Mouse (Mus musculus) kidney, embryonic 16.5 days (tissue): Measurements from ENCODE around the gene Pask. TPM values are rescaled to one million over a fixed set of nuclear protein-coding genes. Genes with fewer than 3 reads are reported as not detected.

Experiments
- ATAC-seq: fragments of 200-750 bp; cut with Nextera tagmentation; 2 replicates; pipeline ENCODE4 v1.8.0; 2017; ENCODE audit warnings: moderate TSS enrichment; ENCODE audit not compliant: low FRiP score, low TSS enrichment
- H3K27ac ChIP-seq: fragments of 300-500 bp; sonication (generic); 2 replicates; pipeline ENCODE4 v1.5.1; 2014; ENCODE audit warnings: low read length
- H3K27me3 ChIP-seq: fragments of 300-500 bp; sonication (generic); 2 replicates; pipeline ENCODE4 v1.6.1; 2014; ENCODE audit warnings: low read length, control low read depth, mixed read lengths; ENCODE audit not compliant: insufficient read depth
- H3K36me3 ChIP-seq: fragments of 300-500 bp; sonication (generic); 2 replicates; pipeline ENCODE4 v1.6.1; 2014; ENCODE audit warnings: low read length, control low read depth, mixed read lengths; ENCODE audit not compliant: insufficient read depth
- H3K4me1 ChIP-seq: fragments of 300-500 bp; sonication (generic); 2 replicates; pipeline ENCODE4 v1.6.1; 2014; ENCODE audit warnings: low read length, control low read depth, mixed read lengths; ENCODE audit not compliant: insufficient read depth
- H3K4me2 ChIP-seq: fragments of 300-500 bp; sonication (generic); replicated peaks from 2 replicates; pipeline ENCODE4 v1.6.1; 2014; ENCODE audit warnings: low read depth, low read length
- H3K4me3 ChIP-seq: fragments of 300-500 bp; sonication (generic); 2 replicates; pipeline ENCODE4 v1.5.1; 2014; ENCODE audit warnings: mild to moderate bottlenecking, low read length
- H3K9ac ChIP-seq: fragments of 300-500 bp; sonication (generic); replicated peaks from 2 replicates; pipeline ENCODE4 v1.6.1; 2014; ENCODE audit warnings: low read length
- H3K9me3 ChIP-seq: fragments of 300-500 bp; sonication (generic); 2 replicates; pipeline ENCODE4 v1.6.1; 2016; ENCODE audit warnings: low read length, control low read depth
- WGBS: fragments of 180-500 bp; shearing (Covaris S2); extraction: QIAGEN DNeasy Blood & Tissue Kit; methylation state at CpG from one replicate; pipeline ENCODE4 v1.1.7; 2014; 5-methylcytosine and 5-hydroxymethylcytosine counted together
- polyA plus RNA-seq: library from polyadenylated mRNA; unstranded; fragments of >200 nt; fragmentation: Nextera tagmentation; extraction: Ambion mirVana; gene quantifications from 2 replicates; pipeline ENCODE4 v1.2.1, GENCODE M21; 2015

The Pask gene
- polyA plus RNA-seq, 1 experiment from 2014 or later, result 16.6 TPM

DNA sequence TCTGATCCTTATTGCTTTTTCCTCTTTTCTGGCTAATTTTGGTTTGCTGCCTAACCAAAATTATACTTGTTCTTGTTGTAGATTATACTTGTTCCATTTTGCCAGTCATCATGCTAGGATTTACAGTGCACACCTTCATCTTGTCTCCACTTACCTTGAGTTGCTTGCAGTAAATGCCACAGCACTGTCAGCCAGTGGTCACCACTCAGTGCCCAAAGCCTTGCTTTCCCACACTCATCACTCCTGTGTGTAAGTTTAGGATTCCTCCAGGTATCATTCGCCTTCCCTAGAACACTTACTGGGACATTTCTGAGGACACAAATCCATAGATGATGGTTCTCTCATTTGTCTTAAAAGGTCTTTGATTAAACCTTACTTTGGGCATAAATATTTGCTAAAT is 51.7 kb downstream of the Pask start:
- Histone ChIP-seq H3K4me2 (no peak overlapping the region), H3K9ac (no peak overlapping the region), H3K4me1 (no peaks in the 10 kb centered on the region), H3K4me3 (no peak overlapping the region), H3K9me3 (no peaks in the 10 kb centered on the region), H3K27me3 (no peaks in the 10 kb centered on the region), H3K36me3 (peaks cover 19% of the 10 kb centered on the region), H3K27ac (no peak overlapping the region)
- ATAC-seq, result no peak
- WGBS, result 95% methylated on average over 1 of the region's 1 CpGs

DNA sequence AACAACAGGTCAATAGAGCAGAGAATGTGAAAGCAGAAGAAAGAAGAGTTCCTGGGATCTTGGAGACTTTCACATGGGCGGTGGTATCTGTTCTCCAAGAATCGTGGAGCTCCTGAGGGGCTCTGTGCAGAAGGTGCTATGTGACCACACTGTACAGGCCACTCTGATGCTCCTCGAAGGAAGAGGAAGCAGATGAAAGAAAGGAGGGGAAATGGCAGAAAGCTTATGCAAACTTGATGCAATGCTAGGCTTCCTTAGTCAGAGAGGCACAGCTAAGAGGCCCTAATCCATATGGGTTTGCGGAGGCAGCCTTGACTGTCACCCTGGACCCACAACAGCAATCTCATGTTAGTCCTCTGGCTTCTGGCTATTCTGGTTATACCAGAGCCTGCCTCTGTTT is 52.3 kb downstream of the Pask start:
- 86% methylated on average over 4 of the region's 4 CpGs for WGBS
- no peak for ATAC-seq
- H3K4me2 ChIP-seq, result no peak overlapping the region

DNA sequence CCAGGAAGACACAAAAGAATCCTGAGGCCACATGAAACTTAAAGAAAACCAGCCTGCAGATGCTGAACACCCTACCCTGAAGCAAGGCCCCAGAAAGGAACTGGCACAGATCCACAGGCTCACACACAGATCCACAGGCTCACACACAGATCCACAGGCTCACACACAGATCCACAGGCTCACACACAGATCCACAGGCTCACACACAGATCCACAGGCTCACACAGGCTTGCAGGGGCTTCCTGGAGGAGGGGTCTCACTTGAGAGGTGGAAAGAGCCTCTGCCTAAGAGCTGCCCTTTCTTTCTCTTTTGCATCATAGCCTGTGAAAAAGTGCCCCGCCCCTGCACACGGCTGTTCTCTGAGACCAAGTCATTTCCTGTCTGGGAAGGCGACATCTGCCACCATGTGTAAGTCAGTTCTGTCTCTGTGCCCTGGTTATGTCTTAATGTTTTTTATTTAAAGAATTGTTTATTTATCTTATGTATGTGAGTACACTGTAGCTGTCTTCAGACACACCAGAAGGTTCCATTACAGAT is 53.5 kb downstream of the Pask start:
- H3K27me3 ChIP-seq, result no peaks in the 10 kb centered on the region
- peaks cover 9% of the 10 kb centered on the region; the same call in 1 of the 2 replicates for H3K36me3 ChIP-seq
- no peak overlapping the region for H3K4me3 ChIP-seq
- 44% methylated on average over 3 of the region's 3 CpGs for WGBS
- H3K9me3 ChIP-seq, result no peaks in the 10 kb centered on the region
- no peak overlapping the region for H3K27ac ChIP-seq
- no peak overlapping the region for H3K4me2 ChIP-seq
- H3K4me1 ChIP-seq, result no peaks in the 10 kb centered on the region
- no peak overlapping the region for H3K9ac ChIP-seq
- no peak for ATAC-seq

More for the DNA sequence above, 52.3 kb downstream of the Pask start:
- Histone ChIP-seq H3K27ac (no peak overlapping the region), H3K27me3 (no peaks in the 10 kb centered on the region), H3K4me3 (no peak overlapping the region), H3K4me1 (no peaks in the 10 kb centered on the region), H3K9ac (no peak overlapping the region), H3K36me3 (peaks cover 14% of the 10 kb centered on the region), H3K9me3 (no peaks in the 10 kb centered on the region)

DNA sequence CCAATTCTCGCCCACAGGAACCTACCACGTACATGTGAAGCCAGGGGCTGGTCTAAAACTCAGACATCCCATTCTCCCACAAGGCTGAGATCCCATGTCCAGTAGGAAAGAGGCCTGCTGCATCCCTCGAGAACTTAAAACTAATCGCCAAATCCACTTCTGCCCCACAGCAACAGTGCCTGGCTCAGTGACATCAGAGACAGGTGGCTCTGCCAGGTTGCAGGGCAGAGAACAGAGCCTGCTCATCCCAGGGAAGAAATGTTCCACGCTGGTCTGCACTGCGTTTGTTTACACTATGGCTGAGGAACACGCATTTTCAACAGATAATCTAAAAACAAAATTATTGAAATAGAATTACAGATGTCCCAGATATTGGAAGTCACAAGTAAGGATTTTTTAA is 66.2 kb downstream of the Pask start:
- Histone ChIP-seq H3K27ac (no peak overlapping the region), H3K9ac (no peak overlapping the region), H3K9me3 (no peaks in the 10 kb centered on the region), H3K4me2 (no peak overlapping the region), H3K4me3 (no peak overlapping the region), H3K27me3 (no peaks in the 10 kb centered on the region), H3K36me3 (no peaks in the 10 kb centered on the region), H3K4me1 (no peaks in the 10 kb centered on the region)
- no peak for ATAC-seq
- 81% methylated on average over 7 of the region's 7 CpGs for WGBS

DNA sequence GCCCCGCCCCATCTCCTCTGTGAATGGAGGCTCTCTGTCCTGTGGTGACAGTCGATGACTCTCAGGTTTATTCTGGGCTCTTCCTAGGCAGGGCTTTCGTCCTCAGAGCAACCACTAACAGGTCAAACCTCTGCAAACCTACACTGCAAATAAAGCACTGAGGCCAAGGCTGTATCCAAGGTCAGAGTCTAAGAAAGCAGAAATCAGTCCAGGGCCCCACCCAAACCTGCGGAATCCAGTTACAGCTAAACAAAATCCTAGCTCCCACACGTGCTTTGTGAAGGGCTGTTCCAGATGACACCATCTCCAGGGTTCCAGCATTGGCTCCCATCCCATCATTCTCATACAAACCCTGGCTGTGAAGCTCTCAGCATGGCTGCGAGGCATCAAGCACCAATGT is 67.7 kb downstream of the Pask start:
- ATAC-seq, result no peak
- Histone ChIP-seq H3K4me1 (no peaks in the 10 kb centered on the region), H3K4me3 (no peak overlapping the region), H3K9me3 (no peaks in the 10 kb centered on the region), H3K27me3 (no peaks in the 10 kb centered on the region), H3K4me2 (no peak overlapping the region), H3K27ac (no peak overlapping the region), H3K36me3 (no peaks in the 10 kb centered on the region), H3K9ac (no peak overlapping the region)
- WGBS, result 66% methylated on average over 6 of the region's 6 CpGs

DNA sequence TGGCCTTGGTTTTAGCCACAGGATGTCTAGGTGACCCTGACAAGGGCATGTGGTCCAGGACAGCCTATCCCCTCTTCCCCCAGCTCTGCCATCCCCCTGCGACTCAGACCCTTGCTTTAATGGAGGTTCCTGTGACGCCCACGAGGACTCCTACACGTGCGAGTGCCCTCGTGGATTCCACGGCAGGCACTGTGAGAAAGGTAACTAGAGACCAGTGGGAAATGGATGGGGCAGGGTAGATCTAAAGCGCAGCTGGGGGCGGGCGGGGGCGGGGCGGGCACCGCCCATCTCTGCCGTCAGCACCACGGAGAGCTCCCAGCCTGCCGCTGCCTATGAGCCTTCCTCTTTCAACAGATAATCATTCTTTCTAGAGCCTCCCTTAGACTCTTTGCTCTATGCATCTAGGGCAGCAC is 70.9 kb downstream of the Pask start:
- peak; percentile 65 for ATAC-seq

DNA sequence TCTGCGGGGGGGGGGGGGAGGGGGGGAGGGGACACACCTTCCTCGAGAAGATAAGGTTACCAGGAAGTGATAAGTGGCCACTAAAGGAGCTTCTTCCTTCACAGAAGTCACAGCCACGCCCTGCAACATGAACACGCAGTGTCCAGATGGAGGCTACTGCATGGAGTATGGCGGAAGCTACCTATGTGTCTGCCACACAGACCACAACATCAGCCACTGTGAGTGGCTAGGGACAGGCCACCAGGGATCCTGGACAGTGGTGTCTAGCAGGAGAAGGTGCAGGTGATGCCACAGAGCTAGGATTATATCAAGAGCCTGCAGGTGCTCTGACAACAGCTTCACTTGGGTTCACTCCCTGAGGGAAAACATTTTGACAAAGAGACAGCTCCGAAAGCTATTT is 71.5 kb downstream of the Pask start:
- Histone ChIP-seq H3K4me3 (no peak overlapping the region), H3K4me1 (0 out of 2 replicates have a peak, but pooled peaks cover 1% of the 10 kb centered on the region), H3K9ac (no peak overlapping the region), H3K27ac (no peak overlapping the region), H3K9me3 (no peaks in the 10 kb centered on the region), H3K27me3 (no peaks in the 10 kb centered on the region), H3K36me3 (no peaks in the 10 kb centered on the region), H3K4me2 (no peak overlapping the region)
- 80% methylated on average over 5 of the region's 6 CpGs for WGBS
- 0 out of 2 replicates have a peak, but pooled peaks have one; percentile 28 for ATAC-seq

More for the DNA sequence above, 70.9 kb downstream of the Pask start:
- Histone ChIP-seq H3K4me2 (no peak overlapping the region), H3K36me3 (no peaks in the 10 kb centered on the region), H3K4me1 (no peaks in the 10 kb centered on the region), H3K27me3 (no peaks in the 10 kb centered on the region), H3K9ac (no peak overlapping the region), H3K27ac (no peak overlapping the region), H3K4me3 (no peak overlapping the region), H3K9me3 (no peaks in the 10 kb centered on the region)
- WGBS, result 2% methylated on average over 16 of the region's 16 CpGs

DNA sequence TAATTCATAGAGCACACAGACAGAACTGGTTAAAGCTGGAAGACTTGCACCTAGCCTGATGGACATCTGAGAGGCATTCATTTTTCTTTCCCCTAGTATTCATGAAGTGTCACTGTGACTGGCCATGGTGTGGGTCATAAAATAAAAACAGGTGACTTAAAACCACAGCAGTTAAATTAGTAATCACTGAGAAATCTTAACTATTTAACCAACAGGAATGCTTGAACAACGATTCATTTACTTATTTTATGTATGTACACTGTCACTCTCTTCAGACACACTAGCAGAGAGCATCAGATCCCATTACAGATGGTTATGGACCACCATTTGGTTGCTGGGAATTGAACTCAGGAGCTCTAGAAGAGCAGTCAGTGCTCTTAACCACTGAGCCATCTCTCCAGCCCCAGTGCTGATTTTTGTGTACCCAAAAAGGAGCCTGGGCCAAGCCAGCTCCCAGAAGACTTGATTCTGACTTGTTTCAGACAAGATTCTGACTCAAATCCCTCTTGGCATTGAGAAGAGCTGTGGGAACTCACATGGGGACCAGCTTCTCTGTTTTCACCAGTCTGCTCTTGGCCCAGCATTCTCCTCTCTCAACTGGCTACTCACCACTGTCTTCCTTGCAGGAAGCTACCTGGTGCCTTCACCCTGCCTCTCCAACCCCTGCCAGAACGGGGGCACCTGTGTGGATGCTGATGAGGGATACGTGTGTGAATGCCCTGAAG is 72.6 kb downstream of the Pask start:
- Histone ChIP-seq H3K27me3 (no peaks in the 10 kb centered on the region), H3K4me3 (no peak overlapping the region), H3K27ac (no peak overlapping the region), H3K4me2 (no peak overlapping the region), H3K9ac (no peak overlapping the region), H3K4me1 (0 out of 2 replicates have a peak, but pooled peaks cover 5% of the 10 kb centered on the region), H3K9me3 (no peaks in the 10 kb centered on the region), H3K36me3 (no peaks in the 10 kb centered on the region)
- no peak for ATAC-seq
- 60% methylated on average over 3 of the region's 3 CpGs for WGBS

DNA sequence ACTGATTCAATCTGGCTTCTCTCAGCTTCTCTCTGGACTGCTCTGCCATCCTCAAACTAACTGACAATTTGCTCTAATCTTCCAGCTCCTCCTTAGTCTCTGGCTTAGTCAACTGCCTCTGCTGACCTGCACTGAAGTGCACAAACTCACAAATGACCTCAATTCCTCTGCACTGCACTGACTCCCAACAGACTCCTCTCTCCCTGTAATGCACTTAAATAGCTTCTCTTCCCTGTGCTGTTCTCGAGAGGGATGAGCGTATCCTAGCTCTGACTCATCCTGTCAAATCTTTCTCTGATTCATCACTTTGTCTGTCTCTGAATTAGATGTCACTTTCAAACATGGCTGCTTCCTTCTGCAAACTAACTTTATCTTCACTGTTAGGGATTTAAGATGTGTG is 75.0 kb downstream of the Pask start:
- ATAC-seq, result no peak

DNA sequence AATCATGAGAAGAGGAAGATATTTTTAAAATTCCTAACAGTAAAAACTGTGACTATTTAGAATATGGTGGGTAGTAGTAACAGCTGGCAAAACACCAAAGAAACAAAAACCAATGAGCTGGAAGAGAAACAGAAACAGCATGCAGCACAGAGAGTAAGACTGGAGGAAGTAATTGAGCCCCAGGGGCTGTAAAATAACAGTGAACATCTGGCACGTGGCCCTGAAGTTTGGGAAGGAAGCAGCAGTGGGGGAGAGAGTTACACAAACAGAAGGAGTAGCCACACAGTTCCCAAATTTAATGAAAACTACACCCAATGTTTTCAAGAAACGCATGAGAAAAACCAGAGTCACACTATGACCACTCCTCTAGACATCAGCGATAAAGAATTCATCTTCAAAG is 76.1 kb downstream of the Pask start:
- ATAC-seq, result no peak
- 0 out of 2 replicates have a peak, but pooled peaks cover 5% of the 10 kb centered on the region for H3K4me1 ChIP-seq
- H3K36me3 ChIP-seq, result no peaks in the 10 kb centered on the region
- no peak overlapping the region for H3K4me3 ChIP-seq
- H3K27me3 ChIP-seq, result no peaks in the 10 kb centered on the region
- H3K4me2 ChIP-seq, result no peak overlapping the region
- H3K9ac ChIP-seq, result no peak overlapping the region
- no peaks in the 10 kb centered on the region for H3K9me3 ChIP-seq
- no peak overlapping the region for H3K27ac ChIP-seq
- WGBS, result 19% methylated on average over 3 of the region's 3 CpGs

More for the DNA sequence above, 75.0 kb downstream of the Pask start:
- Histone ChIP-seq H3K4me3 (no peak overlapping the region), H3K4me2 (no peak overlapping the region), H3K9ac (no peak overlapping the region), H3K27me3 (no peaks in the 10 kb centered on the region), H3K4me1 (0 out of 2 replicates have a peak, but pooled peaks cover 5% of the 10 kb centered on the region), H3K36me3 (no peaks in the 10 kb centered on the region), H3K9me3 (no peaks in the 10 kb centered on the region), H3K27ac (no peak overlapping the region)
- WGBS, result 85% methylated on average over 2 of the region's 2 CpGs
